ENCODE assay signal across 15 mouse cellular contexts in genomic region chr7:100463757-100464156, GRCm38 (mm10). TPM values are rescaled to one million over a fixed set of nuclear protein-coding genes. Genes with fewer than 3 reads are reported as not detected.
DNase-seq lines count a peak whose midpoint lies in the region; TF ChIP-seq lines count a peak whose summit lies in the region.
"Had no signal": no experiment of that assay in that cellular context is flagged by ENCODE, and none has a peak within 500 bp of the region (broad histone marks: within the 10 kb centered on the region; RNA-seq: fewer than 3 reads in every experiment).

No protein-coding gene starts in this region.

- no peak for TF ChIP-seq POLR2A in liver, adult 2 months (IDR thresholded peaks at IDR 0.05; ENCODE audit: extremely low read depth, insufficient read depth, low read length)
- no peak for TF ChIP-seq POLR2A in thymus, adult 2 months (IDR thresholded peaks at IDR 0.05; ENCODE audit: control insufficient read depth, extremely low read depth, insufficient read depth, low read length, poor library complexity)

- 64% methylated on average over 10 of the region's 10 CpGs for WGBS in liver, adult 2 months
- WGBS in thymus, adult 2 months: 95% methylated on average over 10 of the region's 10 CpGs

- intact Hi-C loops in gastrocnemius, adult 2 months (cut with DNase I): no loop called here

- H3K27ac ChIP-seq in gastrocnemius, adult 2 months: peak overlapping the region; percentile 52
- H3K27ac ChIP-seq in liver, adult 2 months (replicated peaks; ENCODE audit: insufficient read depth, low read depth, low read length): no peak overlapping the region
- no peak overlapping the region for H3K27ac ChIP-seq in thymus, adult 2 months (ENCODE audit: control insufficient read depth, insufficient read depth, low read length)
- H3K27ac ChIP-seq: hindbrain, embryonic 12.5 days; limb, embryonic 13.5 days; midbrain, embryonic 10.5 days had no signal

- TF ChIP-seq CTCF in gastrocnemius, adult 2 months (IDR thresholded peaks at IDR 0.05): no peak
- no peak for TF ChIP-seq CTCF in liver, adult 2 months (IDR thresholded peaks at IDR 0.05; ENCODE audit: low read depth, low read length)
- no peak for TF ChIP-seq CTCF in thymus, adult 2 months (IDR thresholded peaks at IDR 0.05; ENCODE audit: borderline replicate concordance, control insufficient read depth, extremely low read depth, insufficient read depth, low read length, poor library complexity)

- DNase-seq in gastrocnemius, adult 2 months: no peak
- DNase-seq in gastrocnemius, postnatal 10 days: no peak
- peak; percentile 21 for DNase-seq in liver, adult 2 months (ENCODE audit: extremely low read depth, low read depth, low spot score)
- no peak for DNase-seq in liver
- peak; percentile 64 to 83 for DNase-seq in kidney, postnatal 36 days
- peak; percentile 44 for DNase-seq in yolk sac, embryonic 10.5 days (ENCODE audit: low spot score)
- no peak for DNase-seq in thymus, adult 2 months
- DNase-seq in frontal cortex, postnatal 25 days (ENCODE audit: low spot score in 2 of 2): no peak
- DNase-seq: cerebellum, adult 8-10 months; thymus, adult 18-20 months had no signal

- no peak overlapping the region for H3K9ac ChIP-seq in liver, adult 2 months (ENCODE audit: low read depth, low read length)
- H3K9ac ChIP-seq: hindbrain, embryonic 12.5 days; limb, embryonic 13.5 days had no signal

- H3K27me3 ChIP-seq in liver, adult 2 months (ENCODE audit: control insufficient read depth, insufficient read depth, low read length): no peaks in the 10 kb centered on the region
- no peaks in the 10 kb centered on the region for H3K27me3 ChIP-seq in thymus, adult 2 months (ENCODE audit: control insufficient read depth, insufficient read depth, low read length)
- H3K27me3 ChIP-seq: hindbrain, embryonic 12.5 days; limb, embryonic 13.5 days had no signal

- peaks cover 26% of the 10 kb centered on the region for H3K4me1 ChIP-seq in liver, adult 2 months (ENCODE audit: control insufficient read depth, insufficient read depth, low read length)
- no peaks in the 10 kb centered on the region for H3K4me1 ChIP-seq in thymus, adult 2 months (replicated peaks; ENCODE audit: control insufficient read depth, insufficient read depth, low read length)
- H3K4me1 ChIP-seq: hindbrain, embryonic 12.5 days; midbrain, embryonic 10.5 days had no signal

- H3K79me2 ChIP-seq in liver, adult 2 months (ENCODE audit: control insufficient read depth, insufficient read depth, low read length): no peaks in the 10 kb centered on the region

- no peak overlapping the region for H3K4me3 ChIP-seq in gastrocnemius, adult 2 months
- no peak overlapping the region for H3K4me3 ChIP-seq in liver, adult 2 months (ENCODE audit: insufficient read depth, low read depth, low read length)
- H3K4me3 ChIP-seq in thymus, adult 2 months (ENCODE audit: control insufficient read depth, insufficient read depth, low read length): no peak overlapping the region
- H3K4me3 ChIP-seq: hindbrain, embryonic 12.5 days; limb, embryonic 13.5 days; midbrain, embryonic 10.5 days had no signal

- no peaks in the 10 kb centered on the region; the same call in 1 of the 2 replicates for H3K36me3 ChIP-seq in liver, adult 2 months (ENCODE audit: control insufficient read depth, insufficient read depth, low read length)
- peaks cover 18% of the 10 kb centered on the region; the same call in 1 of the 2 replicates for H3K36me3 ChIP-seq in thymus, adult 2 months (ENCODE audit: control insufficient read depth, insufficient read depth, low read length)

RNA-seq across cellular contexts. Expression of gene Ucp3, which starts 9.0 kb away (rescaled TPM):
- 100 to 1,000 TPM; 141 to 174 TPM for total RNA-seq in gastrocnemius, adult 2 months (2021)
- 10 to 100 TPM; 77.1 to 79.5 TPM for total RNA-seq in gastrocnemius, postnatal 10 days (2021)
- not detected in 2 replicates for total RNA-seq in liver, adult 2 months (2014; rRNA removed)
- not detected in 2 replicates for polyA plus RNA-seq in liver, adult 2 months (2012; rRNA removed)
- polyA plus RNA-seq in thymus, adult 2 months (2012; rRNA removed): 6.0 and 7.0 TPM in 2 replicates
- total RNA-seq: granulocyte monocyte progenitor cell, adult 5-6 weeks; neutrophil, adult 5-6 weeks had no signal
- polyA plus RNA-seq: hindbrain, embryonic 12.5 days; midbrain, embryonic 10.5 days had no signal

RNA-seq across cellular contexts. Expression of gene Ucp2, which starts 29.4 kb away (rescaled TPM):
- 10 to 100 TPM; 17.4 to 27.2 TPM for total RNA-seq in gastrocnemius, adult 2 months (2021)
- 100 to 1,000 TPM; 133 to 155 TPM for total RNA-seq in gastrocnemius, postnatal 10 days (2021)
- 12.2 and 17.5 TPM in 2 replicates for total RNA-seq in liver, adult 2 months (2014; rRNA removed)
- 27.9 and 45.2 TPM in 2 replicates for polyA plus RNA-seq in liver, adult 2 months (2012; rRNA removed)
- polyA plus RNA-seq in thymus, adult 2 months (2012; rRNA removed): 1,120 and 1,396 TPM in 2 replicates

RNA-seq across cellular contexts. Expression of gene Dnajb13, which starts 51.0 kb away (rescaled TPM):
- total RNA-seq in gastrocnemius, adult 2 months (2021): not detected
- total RNA-seq in gastrocnemius, postnatal 10 days (2021): not detected
- total RNA-seq in liver, adult 2 months (2014; rRNA removed): 0.27 and 0.55 TPM in 2 replicates
- 0.29 and 0.30 TPM in 2 replicates for polyA plus RNA-seq in liver, adult 2 months (2012; rRNA removed)
- 2.2 and 3.0 TPM in 2 replicates for polyA plus RNA-seq in thymus, adult 2 months (2012; rRNA removed)
- total RNA-seq: granulocyte monocyte progenitor cell, adult 5-6 weeks had no signal

Comparison
In these comparisons a context has a peak if more than half of its experiments do, and no peak if none do; other contexts are left out.
1. DNase-seq: peak in liver, adult 2 months (single experiment), kidney, postnatal 36 days (2 of 2) and yolk sac, embryonic 10.5 days (single experiment); none in gastrocnemius, adult 2 months (single experiment), gastrocnemius, postnatal 10 days (single experiment), liver (single experiment), thymus, adult 2 months (single experiment) and frontal cortex, postnatal 25 days (0 of 2).
2. RNA of gene Ucp3, which starts 9.0 kb away (total RNA-seq): 141 to 174 TPM in gastrocnemius, adult 2 months and 77.1 to 79.5 TPM in gastrocnemius, postnatal 10 days; not detected in liver, adult 2 months; every median in the first group is over 10 times any median in the second.